Mouse (Mus musculus) intestine, postnatal 0 days (tissue): ENCODE results near the gene Naa20. TPM values are rescaled to one million over a fixed set of nuclear protein-coding genes. Genes with fewer than 3 reads are reported as not detected.
A peak's percentile ranks its signal among the peaks of the same experiment; 100 is the strongest.

Source experiments
- ATAC-seq: fragments of 200-750 bp; cut with Nextera tagmentation; 2 replicates; pipeline ENCODE4 v1.8.0; 2017; ENCODE audit warnings: mild to moderate bottlenecking, moderate TSS enrichment, moderate library complexity
- H3K27ac ChIP-seq: fragments of 300-500 bp; sonication (generic); 2 replicates; pipeline ENCODE4 v1.5.1; 2014; ENCODE audit warnings: mild to moderate bottlenecking, low read depth, low read length, moderate library complexity
- H3K27me3 ChIP-seq: fragments of 300-500 bp; sonication (generic); replicated peaks from 2 replicates; pipeline ENCODE4 v1.6.1; 2014; ENCODE audit warnings: low read length, mixed read lengths; ENCODE audit not compliant: control insufficient read depth, insufficient read depth
- H3K36me3 ChIP-seq: fragments of 300-500 bp; sonication (generic); 2 replicates; pipeline ENCODE4 v1.6.1; 2014; ENCODE audit warnings: mild to moderate bottlenecking, moderate library complexity; ENCODE audit not compliant: control insufficient read depth, insufficient read depth
- H3K4me1 ChIP-seq: fragments of 300-500 bp; sonication (generic); replicated peaks from 2 replicates; pipeline ENCODE4 v1.6.1; 2014; ENCODE audit warnings: antibody characterized with exemption, low read length, mixed read lengths; ENCODE audit not compliant: control insufficient read depth, insufficient read depth
- H3K4me2 ChIP-seq: fragments of 300-500 bp; sonication (generic); replicated peaks from 2 replicates; pipeline ENCODE4 v1.6.1; 2014; ENCODE audit warnings: low read depth, mild to moderate bottlenecking, moderate library complexity
- H3K4me3 ChIP-seq: fragments of 300-500 bp; sonication (generic); 2 replicates; pipeline ENCODE4 v1.5.1; 2014; ENCODE audit warnings: low read depth, low read length
- H3K9ac ChIP-seq: fragments of 300-500 bp; sonication (generic); 2 replicates; pipeline ENCODE4 v1.6.1; 2014; ENCODE audit warnings: mild to moderate bottlenecking, low read depth, low read length
- H3K9me3 ChIP-seq: fragments of 300-500 bp; sonication (generic); 2 replicates; pipeline ENCODE4 v1.6.1; 2016; ENCODE audit warnings: mixed run types; ENCODE audit not compliant: control insufficient read depth
- CTCF ChIP-seq: sonication (generic); IDR thresholded peaks from 2 replicates; pipeline ENCODE4 v1.5.1; 2016; ENCODE audit warnings: low read depth, mild to moderate bottlenecking, control low read depth, antibody characterized with exemption, moderate library complexity
- WGBS: fragments of 180-500 bp; shearing (Covaris S2); extraction: QIAGEN DNeasy Blood & Tissue Kit; methylation state at CpG from one replicate; pipeline ENCODE4 v1.1.7; 2014; 5-methylcytosine and 5-hydroxymethylcytosine counted together
- microRNA-seq: library from miRNA; unstranded; fragments of <30 nt; microRNA quantifications from one replicate; pipeline ENCODE4, GENCODE M21; 2016
- polyA plus RNA-seq: library from polyadenylated mRNA; unstranded; fragments of >200 nt; fragmentation: Nextera tagmentation; extraction: Ambion mirVana; gene quantifications from 2 replicates; pipeline ENCODE4 v1.2.1, GENCODE M21; 2015

The Naa20 gene
- polyA plus RNA-seq, 1 experiment from 2014 or later, result 106 TPM

- H3K36me3 ChIP-seq, result no peaks in the 10 kb centered on the region
- H3K27me3 ChIP-seq, result no peaks in the 10 kb centered on the region
- no peak overlapping the region for H3K27ac ChIP-seq
- H3K9ac ChIP-seq, result no peak overlapping the region
- H3K4me3 ChIP-seq, result no peak overlapping the region
- WGBS, result 75% methylated on average over 10 of the region's 10 CpGs
- TF ChIP-seq CTCF, result no peak
- ATAC-seq, result no peak
- H3K4me1 ChIP-seq, result no peaks in the 10 kb centered on the region
- H3K9me3 ChIP-seq, result no peaks in the 10 kb centered on the region
- no peak overlapping the region for H3K4me2 ChIP-seq
Measured at GRCm38 (mm10) chr2:145955844-145956243, 53.9 kb downstream of the Naa20 start.

- 83% methylated on average over 5 of the region's 5 CpGs for WGBS
- no peak overlapping the region for H3K4me2 ChIP-seq
- H3K27me3 ChIP-seq, result no peaks in the 10 kb centered on the region
- no peak for TF ChIP-seq CTCF
- H3K9me3 ChIP-seq, result no peaks in the 10 kb centered on the region
- H3K4me3 ChIP-seq, result no peak overlapping the region
- ATAC-seq, result no peak
- no peak overlapping the region for H3K9ac ChIP-seq
- H3K36me3 ChIP-seq, result no peaks in the 10 kb centered on the region
- H3K4me1 ChIP-seq, result no peaks in the 10 kb centered on the region
- H3K27ac ChIP-seq, result no peak overlapping the region
Measured at GRCm38 (mm10) chr2:145956318-145956717, 54.4 kb downstream of the Naa20 start.

DNA sequence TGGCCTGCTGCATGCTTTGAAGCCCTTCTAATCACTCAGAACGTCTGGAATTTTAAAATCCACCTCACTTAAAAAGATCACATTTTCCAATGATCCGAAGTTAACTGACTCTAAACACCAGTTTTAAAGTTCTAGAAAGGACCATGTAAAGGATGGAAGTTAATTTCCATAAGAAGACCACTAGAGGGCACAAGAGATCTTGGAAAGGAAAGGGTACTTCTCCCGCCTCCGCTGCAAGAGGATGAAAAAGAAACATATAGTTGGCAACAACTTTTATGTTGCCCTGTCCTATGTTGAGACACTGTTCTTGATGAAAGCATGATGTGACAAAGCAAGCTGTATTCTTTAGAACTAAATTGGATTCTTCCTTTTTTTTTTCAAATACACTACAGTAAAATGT lies 55.6 kb downstream of the Naa20 start:
- no peaks in the 10 kb centered on the region for H3K36me3 ChIP-seq
- no peak overlapping the region for H3K27ac ChIP-seq
- no peak overlapping the region for H3K4me3 ChIP-seq
- no peaks in the 10 kb centered on the region for H3K4me1 ChIP-seq
- no peak overlapping the region for H3K9ac ChIP-seq
- WGBS, result 14% methylated on average over 4 of the region's 4 CpGs
- no peak overlapping the region for H3K4me2 ChIP-seq
- ATAC-seq, result no peak
- peak; percentile 86 for TF ChIP-seq CTCF
- H3K27me3 ChIP-seq, result no peaks in the 10 kb centered on the region
- H3K9me3 ChIP-seq, result no peaks in the 10 kb centered on the region

- H3K4me2 ChIP-seq, result no peak overlapping the region
- no peaks in the 10 kb centered on the region for H3K9me3 ChIP-seq
- no peak for TF ChIP-seq CTCF
- H3K27ac ChIP-seq, result no peak overlapping the region
- no peak overlapping the region for H3K9ac ChIP-seq
- H3K4me1 ChIP-seq, result no peaks in the 10 kb centered on the region
- ATAC-seq, result no peak
- 83% methylated on average over 6 of the region's 6 CpGs for WGBS
- H3K4me3 ChIP-seq, result no peak overlapping the region
- no peaks in the 10 kb centered on the region for H3K36me3 ChIP-seq
- H3K27me3 ChIP-seq, result no peaks in the 10 kb centered on the region
Measured at GRCm38 (mm10) chr2:145958097-145958496, 56.2 kb downstream of the Naa20 start.

DNA sequence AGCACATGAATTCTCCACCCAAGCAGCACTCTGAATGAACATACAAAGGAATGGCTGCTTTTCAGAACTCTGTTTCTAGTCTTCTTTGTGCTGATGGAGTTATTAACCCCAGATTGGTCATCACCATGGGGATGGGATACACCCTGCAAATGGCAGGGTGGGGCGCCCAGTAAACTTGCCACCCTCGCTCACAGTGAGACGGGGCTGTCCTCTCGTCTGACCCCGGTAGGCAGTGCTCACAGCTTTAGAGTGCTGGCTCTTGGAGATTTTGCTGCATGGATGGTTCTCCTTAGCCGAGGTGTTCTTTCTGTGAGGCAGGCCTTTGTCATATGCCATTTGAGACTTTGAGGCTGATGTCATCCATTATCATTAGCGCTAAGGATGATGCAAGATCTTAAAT lies 56.7 kb downstream of the Naa20 start:
- ATAC-seq, result no peak
- no peaks in the 10 kb centered on the region for H3K4me1 ChIP-seq
- WGBS, result 79% methylated on average over 7 of the region's 7 CpGs
- no peaks in the 10 kb centered on the region for H3K27me3 ChIP-seq
- no peak overlapping the region for H3K4me2 ChIP-seq
- TF ChIP-seq CTCF, result no peak
- no peak overlapping the region for H3K27ac ChIP-seq
- no peak overlapping the region for H3K9ac ChIP-seq
- no peaks in the 10 kb centered on the region for H3K36me3 ChIP-seq
- H3K9me3 ChIP-seq, result no peaks in the 10 kb centered on the region
- no peak overlapping the region for H3K4me3 ChIP-seq

GRCm38 (mm10) chr2:145961861-145962260 lies 60.0 kb downstream of the Naa20 start:
- Histone ChIP-seq H3K36me3 (no peaks in the 10 kb centered on the region), H3K9me3 (no peaks in the 10 kb centered on the region), H3K4me3 (no peak overlapping the region), H3K27ac (no peak overlapping the region), H3K4me2 (no peak overlapping the region), H3K27me3 (no peaks in the 10 kb centered on the region), H3K4me1 (no peaks in the 10 kb centered on the region), H3K9ac (no peak overlapping the region)
- 87% methylated on average over 5 of the region's 5 CpGs for WGBS
- TF ChIP-seq CTCF, result no peak
- no peak for ATAC-seq

Small RNA genes within 50 kb of the gene (microRNA-seq; reads per million reads assigned to microRNA genes)
- not detected for gene Gm25026

Other genes with a start within 250 kb of the Naa20 start
- gene Rin2, start 226.9 kb upstream of the Naa20 start, polyA plus RNA-seq, result 10.2 and 11.9 TPM in 2 replicates
- 0.08 TPM in 1 of 2 replicates, not detected in the other for gene Cfap61, start 32.7 kb downstream of the Naa20 start, polyA plus RNA-seq
- 12.6 and 14.3 TPM in 2 replicates for gene Crnkl1, start 32.9 kb downstream of the Naa20 start, polyA plus RNA-seq